Mouse (Mus musculus): Measurements from ENCODE around the gene Ptgr1.

GRCm38 (mm10) chr4:58963271-58963670 lies 23.6 kb downstream of the Ptgr1 start:
- TF ChIP-seq CTCF (IDR thresholded peaks at IDR 0.05; ENCODE audit: borderline replicate concordance, control insufficient read depth, extremely low read depth, insufficient read depth, low read length, poor library complexity) (no peak), POLR2A (IDR thresholded peaks at IDR 0.05; ENCODE audit: control insufficient read depth, extremely low read depth, insufficient read depth, low read length, poor library complexity) (no peak)
